Mouse (Mus musculus) heart, postnatal 14 days (tissue): ENCODE data around the gene Tmcc1. TPM values are rescaled to one million over a fixed set of nuclear protein-coding genes. Genes with fewer than 3 reads are reported as not detected.
A peak's percentile ranks its signal among the peaks of the same experiment; 100 is the strongest.
"Not testable (repeated sequence)": the region's sequence is repeated elsewhere in the genome, so short reads cannot be mapped to it uniquely, and the experiment has no call there.

Source experiments
- DNase-seq, 2 experiments: peaks; one replicate each; pipeline ENCODE4 v3.0.0; 2021 to 2022
- intact Hi-C: fragments of 180-260 bp; cut with DNase I; formaldehyde crosslinking; loops from one replicate; pipeline ENCODE4 v1.15.1; 2025
- total RNA-seq, 2 experiments: library from RNA; stranded (reverse); gene quantifications; 2 replicates each; pipeline ENCODE4 v1.2.3; 2021

The Tmcc1 gene
- total RNA-seq, 2 experiments from 2014 or later = 28.7 to 31.2 TPM

GRCm38 (mm10) chr6:116082239-116082638 lies 111.0 kb downstream of the Tmcc1 start:
- no peak for DNase-seq
- intact Hi-C loops = no loop called here

GRCm38 (mm10) chr6:116081375-116081774 lies 111.9 kb downstream of the Tmcc1 start:
- intact Hi-C loops = no loop called here
- no peak for DNase-seq

- DNase-seq = no peak
- intact Hi-C loops = no loop called here
Measured at GRCm38 (mm10) chr6:116080756-116081155, 112.5 kb downstream of the Tmcc1 start.

GRCm38 (mm10) chr6:116077608-116078007 lies 115.7 kb downstream of the Tmcc1 start:
- intact Hi-C loops = loop anchor here (5.0 kb wide), 1 partner anchor 35 kb away; no protein-coding TSS in a partner anchor
- DNase-seq = no peak

- intact Hi-C loops = loop anchor here (5.0 kb wide), 1 partner anchor 37 kb away; no protein-coding TSS in a partner anchor
Measured at GRCm38 (mm10) chr6:116074892-116075291, 118.4 kb downstream of the Tmcc1 start.

GRCm38 (mm10) chr6:116073610-116074009 lies 119.7 kb downstream of the Tmcc1 start:
- intact Hi-C loops = no loop called here
- peak in 1 of 2 experiments; percentile 31 for DNase-seq

More at GRCm38 (mm10) chr6:116074892-116075291, 118.4 kb downstream of the Tmcc1 start:
- no peak for DNase-seq

GRCm38 (mm10) chr6:116072746-116073261 lies 120.5 kb downstream of the Tmcc1 start:
- intact Hi-C loops = no loop called here
- peak; percentile 47 to 56 for DNase-seq

- intact Hi-C loops = no loop called here
- no peak for DNase-seq
Measured at GRCm38 (mm10) chr6:116072221-116072745, 121.0 kb downstream of the Tmcc1 start.

GRCm38 (mm10) chr6:116071781-116072180 lies 121.5 kb downstream of the Tmcc1 start:
- intact Hi-C loops = no loop called here

GRCm38 (mm10) chr6:116070558-116070957 lies 122.7 kb downstream of the Tmcc1 start:
- no peak for DNase-seq
- intact Hi-C loops = no loop called here

More at GRCm38 (mm10) chr6:116071781-116072180, 121.5 kb downstream of the Tmcc1 start:
- DNase-seq = no peak

- no peak for DNase-seq
- intact Hi-C loops = no loop called here
Measured at GRCm38 (mm10) chr6:116063516-116063915, 129.8 kb downstream of the Tmcc1 start.

GRCm38 (mm10) chr6:116059542-116059941 lies 133.7 kb downstream of the Tmcc1 start:
- intact Hi-C loops = not testable (repeated sequence)

GRCm38 (mm10) chr6:116058541-116059300 lies 134.6 kb downstream of the Tmcc1 start:
- intact Hi-C loops = no loop called here
- no peak for DNase-seq

More at GRCm38 (mm10) chr6:116059542-116059941, 133.7 kb downstream of the Tmcc1 start:
- not testable (repeated sequence) for DNase-seq

GRCm38 (mm10) chr6:116056676-116057264 lies 136.5 kb downstream of the Tmcc1 start:
- peak in 1 of 2 experiments; percentile 6 for DNase-seq

GRCm38 (mm10) chr6:116055766-116056165 lies 137.5 kb downstream of the Tmcc1 start:
- no peak for DNase-seq
- intact Hi-C loops = no loop called here

More at GRCm38 (mm10) chr6:116056676-116057264, 136.5 kb downstream of the Tmcc1 start:
- intact Hi-C loops = no loop called here

- peak; percentile 16 to 37 for DNase-seq
- intact Hi-C loops = no loop called here
Measured at GRCm38 (mm10) chr6:116055001-116055471, 138.2 kb downstream of the Tmcc1 start.

- DNase-seq = no peak
- intact Hi-C loops = loop anchor here (5.0 kb wide), 1 partner anchor 59 kb away; no protein-coding TSS in a partner anchor
Measured at GRCm38 (mm10) chr6:116047896-116048295, 145.4 kb downstream of the Tmcc1 start.

- intact Hi-C loops = loop anchor here (5.0 kb wide), 1 partner anchor 60 kb away; no protein-coding TSS in a partner anchor
- DNase-seq = no peak
Measured at GRCm38 (mm10) chr6:116047366-116047765, 145.9 kb downstream of the Tmcc1 start.

GRCm38 (mm10) chr6:116044039-116044438 lies 149.2 kb downstream of the Tmcc1 start:
- DNase-seq = no peak
- intact Hi-C loops = no loop called here

GRCm38 (mm10) chr6:116038222-116038621 lies 155.1 kb downstream of the Tmcc1 start:
- no peak for DNase-seq
- intact Hi-C loops = no loop called here
